Mouse (Mus musculus) limb, embryonic 15.5 days (tissue): ENCODE results near the gene Gm10320. TPM values are rescaled to one million over a fixed set of nuclear protein-coding genes. Genes with fewer than 3 reads are reported as not detected.

Source experiments
- ATAC-seq: fragments of 200-750 bp; cut with Nextera tagmentation; 2 replicates; pipeline ENCODE4 v1.8.0; 2017; ENCODE audit warnings: low read depth, moderate TSS enrichment; ENCODE audit not compliant: insufficient number of reproducible peaks, low FRiP score, low TSS enrichment
- H3K27ac ChIP-seq: fragments of 300-500 bp; sonication (generic); 2 replicates; pipeline ENCODE4 v1.5.1; 2015; ENCODE audit warnings: moderate library complexity, mild to moderate bottlenecking, inconsistent platforms
- H3K27me3 ChIP-seq: fragments of 300-500 bp; sonication (generic); 2 replicates; pipeline ENCODE4 v1.6.1; 2015; ENCODE audit warnings: inconsistent platforms
- H3K36me3 ChIP-seq: fragments of 300-500 bp; sonication (generic); 2 replicates; pipeline ENCODE4 v1.6.1; 2015; ENCODE audit warnings: inconsistent platforms
- H3K4me1 ChIP-seq: fragments of 300-500 bp; sonication (generic); 2 replicates; pipeline ENCODE4 v1.6.1; 2015; ENCODE audit warnings: inconsistent platforms
- H3K4me2 ChIP-seq: fragments of 300-500 bp; sonication (generic); 2 replicates; pipeline ENCODE4 v1.6.1; 2015; ENCODE audit warnings: mild to moderate bottlenecking, inconsistent platforms
- H3K4me3 ChIP-seq: fragments of 300-500 bp; sonication (generic); 2 replicates; pipeline ENCODE4 v1.5.1; 2015; ENCODE audit warnings: mild to moderate bottlenecking, inconsistent platforms
- H3K9ac ChIP-seq: fragments of 300-500 bp; sonication (generic); 2 replicates; pipeline ENCODE4 v1.6.1; 2015; ENCODE audit warnings: inconsistent platforms
- H3K9me3 ChIP-seq: fragments of 300-500 bp; sonication (generic); 2 replicates; pipeline ENCODE4 v1.6.1; 2016; ENCODE audit warnings: inconsistent platforms
- WGBS: fragments of 180-500 bp; shearing (Covaris S2); methylation state at CpG from one replicate; pipeline ENCODE4 v1.1.7; 2015; 5-methylcytosine and 5-hydroxymethylcytosine counted together
- polyA plus RNA-seq: library from polyadenylated mRNA; unstranded; fragments of >200 nt; fragmentation: Nextera tagmentation; extraction: Ambion mirVana; gene quantifications from 2 replicates; pipeline ENCODE4 v1.2.1, GENCODE M21; 2015

The Gm10320 gene
- polyA plus RNA-seq, 1 experiment from 2014 or later: 1.3 TPM

GRCm38 (mm10) chr13:98485440-98485839 lies 6.4 kb downstream of the Gm10320 start:
- Histone ChIP-seq H3K4me2 (no peak overlapping the region), H3K9me3 (no peaks in the 10 kb centered on the region), H3K27ac (no peak overlapping the region), H3K4me1 (no peaks in the 10 kb centered on the region), H3K36me3 (no peaks in the 10 kb centered on the region), H3K9ac (no peak overlapping the region), H3K4me3 (no peak overlapping the region), H3K27me3 (no peaks in the 10 kb centered on the region)
- ATAC-seq: no peak
- WGBS: 74% methylated on average over 5 of the region's 5 CpGs

DNA sequence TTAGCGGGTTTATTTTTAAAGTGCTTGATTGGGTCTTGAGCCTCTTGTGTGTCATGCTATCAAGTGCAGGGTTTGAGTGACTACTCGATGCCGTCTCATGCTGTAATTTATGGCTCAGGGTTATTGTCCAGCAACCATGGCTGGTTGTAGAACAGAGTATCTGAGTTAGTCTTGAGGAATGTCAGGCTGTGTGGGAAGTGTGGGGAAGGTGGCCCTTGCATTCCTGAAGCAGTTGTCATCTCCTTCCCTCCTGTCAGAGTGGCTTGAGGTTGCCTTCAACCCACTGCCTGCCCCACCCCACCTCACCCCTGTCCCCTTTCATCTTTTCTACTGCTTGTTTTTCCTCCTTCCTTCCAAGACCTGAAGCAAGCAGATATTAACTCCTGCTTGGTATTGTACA lies 13.8 kb downstream of the Gm10320 start:
- H3K4me1 ChIP-seq: peaks cover 10% of the 10 kb centered on the region; the same call in 1 of the 2 replicates
- ATAC-seq: no peak
- H3K27me3 ChIP-seq: no peaks in the 10 kb centered on the region
- H3K9ac ChIP-seq: no peak overlapping the region
- no peak overlapping the region for H3K27ac ChIP-seq
- H3K9me3 ChIP-seq: no peaks in the 10 kb centered on the region
- no peaks in the 10 kb centered on the region for H3K36me3 ChIP-seq
- 79% methylated on average over 3 of the region's 3 CpGs for WGBS
- H3K4me2 ChIP-seq: no peak overlapping the region
- H3K4me3 ChIP-seq: no peak overlapping the region

GRCm38 (mm10) chr13:98476839-98477495 lies 14.8 kb downstream of the Gm10320 start:
- no peaks in the 10 kb centered on the region for H3K36me3 ChIP-seq
- no peak overlapping the region for H3K27ac ChIP-seq
- H3K4me2 ChIP-seq: no peak overlapping the region
- ATAC-seq: no peak
- H3K4me3 ChIP-seq: no peak overlapping the region
- 66% methylated on average over 4 of the region's 4 CpGs for WGBS
- no peaks in the 10 kb centered on the region for H3K9me3 ChIP-seq
- H3K9ac ChIP-seq: no peak overlapping the region
- H3K27me3 ChIP-seq: peaks cover 4% of the 10 kb centered on the region; the same call in 1 of the 2 replicates
- peaks cover 10% of the 10 kb centered on the region; the same call in 1 of the 2 replicates for H3K4me1 ChIP-seq

DNA sequence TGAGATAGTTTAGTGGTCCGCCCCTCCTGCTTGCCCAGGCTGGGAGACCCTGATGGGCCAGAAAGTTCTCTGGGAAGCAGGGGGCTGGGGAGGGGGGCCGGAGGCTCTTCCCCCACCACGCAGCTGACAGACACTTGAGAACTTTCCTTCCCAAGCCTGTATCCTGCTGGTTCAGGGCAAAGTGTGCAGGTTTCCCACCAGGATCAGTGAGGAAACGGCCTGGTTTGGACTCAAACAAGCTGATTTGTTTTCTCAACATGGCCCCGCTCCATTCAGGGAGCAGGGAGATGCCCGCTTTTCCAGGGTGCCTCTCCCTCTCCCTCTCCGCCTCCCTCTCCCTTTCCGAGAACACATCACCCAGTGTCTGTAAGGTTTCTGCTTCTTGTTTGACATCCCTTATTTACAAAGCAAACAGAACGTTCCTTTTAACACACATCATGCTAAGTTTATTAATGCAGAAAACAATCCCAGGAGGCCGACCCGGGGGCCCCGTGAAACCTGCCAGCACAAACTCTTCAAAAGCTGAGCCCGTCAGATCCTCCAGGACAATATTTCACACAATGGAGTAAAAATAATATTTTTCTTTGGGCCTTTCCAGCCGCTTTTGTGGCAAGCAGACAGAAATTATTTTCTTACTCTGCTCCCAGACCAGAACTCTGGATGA lies 15.5 kb downstream of the Gm10320 start:
- Histone ChIP-seq H3K27ac (no peak overlapping the region), H3K4me2 (no peak overlapping the region), H3K4me3 (no peak overlapping the region), H3K27me3 (peaks cover 4% of the 10 kb centered on the region; the same call in 1 of the 2 replicates), H3K9ac (no peak overlapping the region), H3K36me3 (no peaks in the 10 kb centered on the region), H3K9me3 (no peaks in the 10 kb centered on the region), H3K4me1 (peaks cover 10% of the 10 kb centered on the region; the same call in 1 of the 2 replicates)
- 38% methylated on average over 14 of the region's 14 CpGs for WGBS
- ATAC-seq: no peak

GRCm38 (mm10) chr13:98475681-98476080 lies 16.1 kb downstream of the Gm10320 start:
- no peak overlapping the region for H3K4me2 ChIP-seq
- no peak for ATAC-seq
- WGBS: 38% methylated on average over 8 of the region's 8 CpGs
- H3K4me1 ChIP-seq: peaks cover 10% of the 10 kb centered on the region; the same call in 1 of the 2 replicates
- no peak overlapping the region for H3K27ac ChIP-seq
- no peak overlapping the region for H3K9ac ChIP-seq
- no peaks in the 10 kb centered on the region for H3K36me3 ChIP-seq
- H3K9me3 ChIP-seq: no peaks in the 10 kb centered on the region
- H3K4me3 ChIP-seq: no peak overlapping the region
- H3K27me3 ChIP-seq: peaks cover 4% of the 10 kb centered on the region; the same call in 1 of the 2 replicates

GRCm38 (mm10) chr13:98473034-98473433 lies 18.8 kb downstream of the Gm10320 start:
- no peak for ATAC-seq
- Histone ChIP-seq H3K4me2 (no peak overlapping the region), H3K9me3 (no peaks in the 10 kb centered on the region), H3K4me3 (no peak overlapping the region), H3K27me3 (peaks cover 4% of the 10 kb centered on the region; the same call in 1 of the 2 replicates), H3K4me1 (peaks cover 14% of the 10 kb centered on the region), H3K27ac (no peak overlapping the region), H3K36me3 (no peaks in the 10 kb centered on the region), H3K9ac (no peak overlapping the region)
- WGBS: 68% methylated on average over 4 of the region's 4 CpGs

- Histone ChIP-seq H3K4me3 (no peak overlapping the region), H3K9ac (no peak overlapping the region), H3K4me1 (peaks cover 12% of the 10 kb centered on the region), H3K4me2 (no peak overlapping the region), H3K9me3 (no peaks in the 10 kb centered on the region), H3K36me3 (no peaks in the 10 kb centered on the region), H3K27ac (no peak overlapping the region), H3K27me3 (peaks cover 4% of the 10 kb centered on the region; the same call in 1 of the 2 replicates)
- ATAC-seq: no peak
- WGBS: 55% methylated on average over 6 of the region's 6 CpGs
These were observed 20.0 kb downstream of the Gm10320 start for GRCm38 (mm10) chr13:98471756-98472155.

DNA sequence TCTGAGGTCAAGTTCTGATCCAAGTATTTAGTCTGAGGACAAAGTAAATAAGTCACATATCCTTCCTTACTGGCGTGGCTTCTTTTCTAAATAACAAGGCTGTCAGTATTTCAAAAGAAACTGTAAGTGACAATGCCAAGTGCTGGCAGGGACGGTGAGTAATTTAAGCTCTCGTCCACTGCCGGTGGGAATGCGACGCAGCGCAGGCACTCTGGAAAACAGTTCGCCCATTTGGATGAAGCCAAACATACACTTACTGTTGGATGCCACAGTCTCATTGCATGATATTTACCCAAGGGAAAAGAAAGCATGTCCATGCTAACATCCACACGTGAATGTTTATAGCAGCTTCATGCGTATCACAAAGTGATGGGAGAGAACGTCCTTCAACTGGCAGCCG lies 21.5 kb downstream of the Gm10320 start:
- H3K9ac ChIP-seq: no peak overlapping the region
- no peak for ATAC-seq
- H3K27me3 ChIP-seq: peaks cover 4% of the 10 kb centered on the region; the same call in 1 of the 2 replicates
- no peaks in the 10 kb centered on the region for H3K9me3 ChIP-seq
- H3K36me3 ChIP-seq: no peaks in the 10 kb centered on the region
- no peak overlapping the region for H3K4me2 ChIP-seq
- peaks cover 4% of the 10 kb centered on the region; the same call in 1 of the 2 replicates for H3K4me1 ChIP-seq
- H3K4me3 ChIP-seq: no peak overlapping the region
- no peak overlapping the region for H3K27ac ChIP-seq
- 62% methylated on average over 12 of the region's 12 CpGs for WGBS

- Histone ChIP-seq H3K36me3 (no peaks in the 10 kb centered on the region), H3K27ac (no peak overlapping the region), H3K4me1 (peaks cover 4% of the 10 kb centered on the region; the same call in 1 of the 2 replicates), H3K27me3 (peaks cover 4% of the 10 kb centered on the region; the same call in 1 of the 2 replicates), H3K4me3 (no peak overlapping the region), H3K9ac (no peak overlapping the region), H3K9me3 (no peaks in the 10 kb centered on the region), H3K4me2 (no peak overlapping the region)
- no peak for ATAC-seq
- 45% methylated on average over 4 of the region's 4 CpGs for WGBS
These were observed 21.9 kb downstream of the Gm10320 start for GRCm38 (mm10) chr13:98469916-98470315.

GRCm38 (mm10) chr13:98461467-98461866 lies 30.3 kb downstream of the Gm10320 start:
- H3K9ac ChIP-seq: no peak overlapping the region
- H3K4me1 ChIP-seq: no peaks in the 10 kb centered on the region
- H3K27ac ChIP-seq: no peak overlapping the region
- no peaks in the 10 kb centered on the region; the same call in 1 of the 2 replicates for H3K27me3 ChIP-seq
- no peak for ATAC-seq
- H3K36me3 ChIP-seq: no peaks in the 10 kb centered on the region
- WGBS: 59% methylated on average over 4 of the region's 4 CpGs
- H3K9me3 ChIP-seq: no peaks in the 10 kb centered on the region
- H3K4me3 ChIP-seq: no peak overlapping the region
- no peak overlapping the region for H3K4me2 ChIP-seq

DNA sequence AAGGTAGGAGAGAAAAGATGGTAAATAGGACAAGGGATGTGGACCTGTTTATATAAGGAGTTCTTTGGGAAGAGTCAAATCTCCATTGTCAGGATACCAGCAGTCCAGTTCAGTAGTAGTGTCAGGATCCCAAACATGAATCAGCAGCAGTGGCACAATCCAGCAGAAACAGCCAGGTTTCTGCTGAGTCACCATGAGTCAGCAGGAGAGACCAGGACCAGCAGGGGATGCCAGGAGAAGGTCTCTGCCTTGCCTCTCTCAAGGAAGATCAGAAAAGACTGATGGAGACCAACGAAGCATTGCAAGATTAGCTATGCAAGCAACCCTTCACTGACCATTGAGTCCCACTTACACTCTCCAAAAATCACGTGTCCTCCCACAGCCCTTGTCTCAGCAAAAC lies 35.4 kb downstream of the Gm10320 start:
- Histone ChIP-seq H3K4me1 (no peaks in the 10 kb centered on the region), H3K27me3 (no peaks in the 10 kb centered on the region), H3K9ac (no peak overlapping the region), H3K36me3 (no peaks in the 10 kb centered on the region), H3K4me3 (no peak overlapping the region), H3K9me3 (no peaks in the 10 kb centered on the region), H3K27ac (no peak overlapping the region), H3K4me2 (no peak overlapping the region)
- 70% methylated on average over 2 of the region's 2 CpGs for WGBS
- ATAC-seq: no peak

DNA sequence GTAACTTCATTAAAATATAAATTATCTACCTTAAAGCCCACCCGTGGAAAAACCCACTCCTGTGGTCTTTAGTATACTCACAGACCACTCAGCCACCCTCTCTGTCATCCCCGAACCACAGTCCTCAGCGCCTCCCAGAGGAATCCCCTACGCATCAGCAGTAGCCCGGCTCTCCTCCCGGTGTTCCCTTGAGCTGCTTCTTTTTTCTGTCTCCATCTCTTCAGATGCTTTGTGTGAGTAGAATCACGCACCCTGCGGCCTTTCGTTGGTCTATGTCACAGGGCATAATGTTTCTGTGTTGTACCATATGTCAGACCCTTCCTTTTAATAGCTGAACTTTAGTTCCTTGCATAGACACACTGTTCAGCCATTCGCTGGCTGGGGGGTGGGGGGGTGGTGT lies 36.2 kb downstream of the Gm10320 start:
- H3K9ac ChIP-seq: no peak overlapping the region
- H3K9me3 ChIP-seq: no peaks in the 10 kb centered on the region
- no peak overlapping the region for H3K27ac ChIP-seq
- no peaks in the 10 kb centered on the region for H3K27me3 ChIP-seq
- H3K4me3 ChIP-seq: no peak overlapping the region
- ATAC-seq: no peak
- H3K4me2 ChIP-seq: no peak overlapping the region
- H3K4me1 ChIP-seq: no peaks in the 10 kb centered on the region
- 88% methylated on average over 10 of the region's 10 CpGs for WGBS
- no peaks in the 10 kb centered on the region for H3K36me3 ChIP-seq
